Mouse (Mus musculus) retina, adult 2 months (tissue): ENCODE measurements at regions not wholly inside any gene's neighbourhood (a gene's known extent, or its start where the extent isn't known, plus 50 kb on each side); places are given as distances from the start of the nearest gene placed in this dataset.
"Not testable (repeated sequence)": the region's sequence is repeated elsewhere in the genome, so short reads cannot be mapped to it uniquely, and the experiment has no call there.

Source experiments
- DNase-seq: peaks from one replicate; pipeline ENCODE4 v3.0.0-alpha.2; 2012; ENCODE audit warnings: low read depth, low spot score

DNA sequence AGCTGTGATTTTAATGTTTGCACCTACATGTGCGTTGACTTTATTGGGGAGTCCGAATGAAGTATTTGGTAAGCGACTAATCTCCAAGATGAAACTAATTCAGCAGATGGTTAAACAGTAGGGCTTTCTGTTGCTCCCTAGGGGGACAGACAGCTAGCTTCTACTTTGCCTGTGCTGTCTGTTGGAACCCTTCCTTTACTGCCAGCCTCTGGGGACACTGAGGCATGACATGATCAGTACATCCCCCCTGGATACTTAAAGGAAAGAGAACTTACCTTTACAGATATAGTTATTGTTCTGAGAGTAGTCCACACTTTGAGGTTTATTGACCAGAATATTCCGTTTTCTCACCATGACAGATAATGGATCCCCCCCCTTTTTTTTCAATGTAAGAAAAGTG is 289.8 kb upstream of the Ift57 start:
- DNase-seq = no peak

DNA sequence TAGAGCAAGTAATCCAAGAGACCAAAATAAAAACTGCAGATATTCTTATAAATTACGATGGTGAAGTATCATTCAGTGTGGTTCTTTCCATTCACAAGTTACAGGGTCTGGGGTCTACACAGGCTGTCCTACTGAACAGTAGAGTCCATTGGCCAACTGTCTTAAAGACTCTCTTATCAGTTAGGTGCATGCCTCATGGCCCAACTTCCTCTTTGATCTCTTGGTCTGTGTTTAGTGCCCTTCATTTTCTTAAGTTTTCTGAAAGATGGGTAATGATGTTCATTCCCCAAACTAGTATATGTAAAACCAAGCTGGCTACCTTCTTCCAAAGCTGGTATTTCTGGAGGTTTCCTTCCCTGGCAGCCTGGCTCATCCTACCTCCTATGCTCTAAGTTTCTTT is 268.7 kb upstream of the Ift57 start:
- DNase-seq = no peak

DNA sequence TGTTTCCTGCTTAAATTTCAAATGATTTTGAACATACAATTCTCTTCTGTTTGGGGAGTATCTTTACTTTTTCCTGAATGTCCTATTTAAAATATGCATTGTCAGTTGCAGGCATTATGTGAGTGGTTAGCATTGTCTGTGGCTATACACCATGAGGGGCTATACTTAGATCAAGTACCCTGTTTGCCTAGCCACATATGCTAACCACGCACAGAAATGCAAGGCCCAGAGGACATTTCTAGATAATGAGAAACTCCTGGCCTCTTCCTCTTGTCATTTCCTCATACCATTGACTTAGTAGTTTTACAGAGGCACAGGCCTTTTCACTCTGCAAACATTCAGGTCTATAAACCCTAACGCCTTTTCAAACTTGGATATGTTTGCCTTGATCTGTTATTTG is 267.1 kb upstream of the Ift57 start:
- no peak for DNase-seq

- no peak for DNase-seq
These were observed 257.8 kb upstream of the Ift57 start for GRCm38 (mm10) chr16:49441225-49441624.

DNA sequence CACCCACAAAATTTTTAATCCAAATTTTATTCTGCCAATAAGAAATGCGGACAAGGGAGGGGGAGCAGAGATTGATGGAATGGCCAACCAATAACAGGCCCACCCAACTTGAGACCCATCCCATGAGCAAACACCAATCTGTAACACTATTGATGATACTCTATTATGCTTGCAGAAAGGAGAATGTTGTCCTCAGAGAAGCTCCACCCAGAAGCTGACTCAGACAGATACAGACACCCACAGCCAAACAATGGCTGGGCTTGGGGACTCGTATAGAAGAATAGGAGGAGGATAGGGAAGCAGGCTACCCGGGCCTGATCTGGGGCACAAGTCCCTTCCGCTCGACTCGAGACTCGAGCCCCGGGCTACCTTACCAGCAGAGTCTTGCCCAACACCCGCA is 251.7 kb upstream of the Ift57 start:
- not testable (repeated sequence) for DNase-seq

- DNase-seq = no peak
These were observed 205.2 kb upstream of the Ift57 start for GRCm38 (mm10) chr16:49493881-49494280.

GRCm38 (mm10) chr16:49497521-49498010 is 201.5 kb upstream of the Ift57 start:
- DNase-seq = no peak

DNA sequence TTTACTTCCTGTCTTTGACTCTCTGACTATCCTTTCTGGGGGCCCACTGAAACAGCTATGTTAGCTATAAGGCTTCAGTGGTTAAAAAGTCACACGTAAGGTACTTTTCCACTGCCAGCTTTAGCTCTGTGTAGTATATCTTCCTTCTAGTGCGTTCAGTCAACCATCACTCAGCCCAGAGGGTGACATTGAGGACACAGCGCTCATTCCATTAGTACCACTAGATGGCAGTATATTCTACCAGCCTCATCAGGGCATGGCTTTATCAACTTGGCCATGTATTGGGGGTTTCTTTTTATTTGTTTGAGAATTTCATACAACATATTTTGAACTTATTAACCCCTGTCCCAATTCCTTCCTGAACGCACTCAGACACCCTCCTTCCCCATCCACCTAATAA is 198.2 kb upstream of the Ift57 start:
- DNase-seq = peak; percentile 26

DNA sequence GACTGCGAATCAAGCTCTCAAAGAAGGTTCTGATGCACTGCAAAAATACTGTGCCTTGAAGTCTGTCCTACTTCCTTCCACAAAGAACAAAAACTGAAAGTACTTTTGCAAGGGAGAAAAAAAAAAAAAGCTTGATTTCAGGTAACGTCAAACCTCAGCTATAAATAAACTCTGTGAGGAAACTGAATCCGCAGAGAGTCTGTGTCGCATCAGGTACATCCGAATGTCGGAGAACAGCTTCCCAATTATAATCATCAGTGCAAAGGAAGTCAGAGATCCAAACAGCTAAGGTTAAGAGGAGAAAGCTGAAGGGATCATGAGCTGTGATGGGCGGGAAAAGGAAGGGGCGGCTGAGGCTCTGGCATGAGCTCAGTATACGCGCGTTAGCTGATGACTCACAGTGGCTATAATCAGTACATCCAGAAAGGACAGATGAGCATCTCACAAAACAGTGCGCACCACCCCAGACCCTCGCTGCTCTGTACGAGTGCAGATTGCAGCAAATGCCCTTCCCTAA is 195.1 kb upstream of the Ift57 start:
- DNase-seq = no peak

DNA sequence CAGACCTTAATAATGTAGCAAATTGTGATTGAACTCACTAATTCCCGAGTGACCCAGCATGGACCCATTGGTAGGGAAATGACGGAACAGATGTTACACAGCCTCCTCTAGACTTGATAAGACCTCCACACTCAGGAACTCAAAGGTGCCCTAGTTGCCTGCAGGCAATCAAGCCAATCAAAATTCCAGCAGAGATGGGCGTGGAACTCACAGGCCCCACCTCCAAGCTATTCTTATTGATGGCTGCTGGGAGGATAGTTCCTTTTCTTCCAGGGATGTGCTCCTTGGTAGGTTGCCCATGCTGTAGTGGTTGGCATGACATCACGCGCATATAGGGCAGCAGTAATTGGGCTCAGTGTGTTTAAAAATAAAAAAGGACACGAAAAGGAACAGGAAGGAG is 194.4 kb upstream of the Ift57 start:
- no peak for DNase-seq

DNA sequence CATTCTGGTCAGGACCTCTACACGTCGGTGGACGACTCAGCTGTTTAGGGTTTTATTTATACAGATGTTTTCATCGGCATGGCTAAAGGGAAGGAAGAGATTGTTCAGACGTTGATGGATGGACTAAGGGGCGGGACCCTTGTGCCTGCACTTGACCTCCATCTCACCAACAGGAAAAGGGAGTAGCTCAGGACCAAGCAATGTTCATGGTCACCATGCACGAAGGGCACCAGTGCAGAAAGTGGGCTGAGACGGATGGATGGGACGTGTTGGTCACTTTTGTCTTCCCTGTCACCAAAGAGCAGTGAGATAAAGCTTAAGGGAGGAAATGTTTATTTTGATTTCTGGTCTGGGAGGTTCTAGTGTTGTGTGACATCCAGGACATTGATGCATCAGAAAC is 193.8 kb upstream of the Ift57 start:
- DNase-seq = no peak

- no peak for DNase-seq
These were observed 180.2 kb upstream of the Ift57 start for GRCm38 (mm10) chr16:49518844-49519243.

- DNase-seq = no peak
These were observed 178.6 kb upstream of the Ift57 start for GRCm38 (mm10) chr16:49520411-49520810.

GRCm38 (mm10) chr16:49521685-49522084 is 177.3 kb upstream of the Ift57 start:
- no peak for DNase-seq

GRCm38 (mm10) chr16:49522576-49522975 is 176.5 kb upstream of the Ift57 start:
- no peak for DNase-seq

- DNase-seq = not testable (repeated sequence)
These were observed 170.4 kb upstream of the Ift57 start for GRCm38 (mm10) chr16:49528618-49529017.

- DNase-seq = no peak
These were observed 170.0 kb upstream of the Ift57 start for GRCm38 (mm10) chr16:49529060-49529459.

DNA sequence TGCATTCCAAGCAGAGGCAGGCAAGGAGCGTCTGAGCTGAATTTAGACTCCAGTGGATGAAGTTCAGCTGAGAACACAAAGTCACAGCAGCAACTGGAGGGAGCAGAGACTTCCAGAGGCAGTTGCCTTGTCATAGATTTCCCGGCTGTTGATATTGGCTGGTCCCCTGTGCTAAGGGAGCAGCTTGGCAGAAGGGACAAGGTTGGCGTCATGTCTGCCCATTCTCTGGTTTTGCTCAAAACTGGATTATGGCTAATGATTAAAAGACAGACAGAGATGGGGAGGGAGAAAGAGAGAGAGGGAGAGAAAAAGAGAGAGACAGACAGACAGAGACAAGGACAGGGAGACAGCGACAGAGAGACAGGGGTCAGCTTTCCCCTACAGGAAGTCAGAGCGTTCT is 169.0 kb upstream of the Ift57 start:
- DNase-seq = no peak

GRCm38 (mm10) chr16:49532071-49532686 is 166.9 kb upstream of the Ift57 start:
- no peak for DNase-seq

GRCm38 (mm10) chr16:49533498-49533998 is 165.5 kb upstream of the Ift57 start:
- DNase-seq = no peak

DNA sequence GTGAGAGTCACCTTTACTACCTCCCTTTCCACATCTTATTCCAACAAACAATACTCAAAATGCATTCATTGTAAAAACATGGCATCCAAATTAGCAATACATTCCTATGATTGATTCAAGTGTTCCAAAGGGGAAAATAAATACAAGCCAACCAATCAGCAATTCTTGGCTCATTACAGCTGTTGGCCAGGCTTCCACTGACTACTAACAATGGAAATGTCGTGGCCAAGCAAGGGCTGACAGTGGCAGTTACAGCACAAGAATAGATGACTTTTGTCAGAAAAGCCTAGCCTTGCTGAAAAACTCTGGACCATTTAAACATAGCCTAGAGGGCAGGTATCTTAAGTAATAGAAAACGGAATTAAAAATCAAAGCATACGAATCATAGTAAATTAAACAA is 148.8 kb upstream of the Ift57 start:
- no peak for DNase-seq

DNA sequence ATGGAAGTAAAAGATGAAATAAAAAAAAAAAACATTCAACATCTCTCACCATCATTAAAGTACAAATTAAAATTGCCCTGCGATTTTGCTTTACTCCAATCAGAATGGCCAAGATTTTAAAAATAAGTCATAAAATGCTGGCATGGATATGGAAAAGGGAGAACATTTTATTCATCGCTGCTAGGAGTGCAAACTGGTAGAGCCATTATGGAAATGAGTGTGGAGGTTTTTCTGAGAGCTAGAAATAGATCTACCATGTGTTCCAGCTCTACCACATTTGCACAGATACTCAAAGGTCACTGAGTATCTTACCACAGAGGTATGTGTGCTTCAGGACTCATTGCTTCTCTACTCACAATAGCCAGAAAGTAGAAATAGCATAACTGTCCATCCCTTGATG is 129.0 kb upstream of the Ift57 start:
- DNase-seq = no peak

GRCm38 (mm10) chr16:49572485-49573170 is 126.4 kb upstream of the Ift57 start:
- no peak for DNase-seq
